ENCODE assay signal across 8 mouse cellular contexts in genomic region chr4:136071178-136071714, GRCm38 (mm10). TPM values are rescaled to one million over a fixed set of nuclear protein-coding genes. Genes with fewer than 3 reads are reported as not detected.
A peak's percentile ranks its signal among the peaks of the same experiment; 100 is the strongest.
DNase-seq lines count a peak whose midpoint lies in the region; ATAC-seq and TF ChIP-seq lines count a peak whose summit lies in the region.

No protein-coding gene starts in this region.

- no peak for TF ChIP-seq POLR2A in heart, adult 2 months (IDR thresholded peaks at IDR 0.05; ENCODE audit: insufficient read depth, low read depth, low read length)
- TF ChIP-seq POLR2A in kidney, adult 2 months (IDR thresholded peaks at IDR 0.05; ENCODE audit: low read depth, low read length): no peak

- TF ChIP-seq EP300 in heart, adult 2 months (IDR thresholded peaks at IDR 0.05; ENCODE audit: insufficient read depth, low read depth, low read length): no peak

- 0 out of 2 replicates have a peak overlapping the region, but pooled peaks have one; percentile 31 for H3K27ac ChIP-seq in embryonic facial prominence, embryonic 12.5 days
- no peak overlapping the region; the same call in 1 of the 2 replicates for H3K27ac ChIP-seq in heart, adult 2 months
- no peak overlapping the region for H3K27ac ChIP-seq in kidney, adult 2 months (ENCODE audit: insufficient read depth, low read depth, low read length)
- H3K27ac ChIP-seq in limb, embryonic 13.5 days: no peak overlapping the region
- no peak overlapping the region for H3K27ac ChIP-seq in midbrain, embryonic 16.5 days (ENCODE audit: low read length)

- H3K9me3 ChIP-seq in embryonic facial prominence, embryonic 12.5 days: no peaks in the 10 kb centered on the region
- no peaks in the 10 kb centered on the region for H3K9me3 ChIP-seq in limb, embryonic 13.5 days
- no peaks in the 10 kb centered on the region for H3K9me3 ChIP-seq in midbrain, embryonic 16.5 days (replicated peaks; ENCODE audit: control insufficient read depth, low read length, poor library complexity, severe bottlenecking)

- no peak overlapping the region for H3K9ac ChIP-seq in embryonic facial prominence, embryonic 12.5 days
- H3K9ac ChIP-seq in heart, adult 2 months (ENCODE audit: low read depth, low read length): 0 out of 2 replicates have a peak overlapping the region, but pooled peaks have one; percentile 13
- 0 out of 2 replicates have a peak overlapping the region, but pooled peaks have one; percentile 1 for H3K9ac ChIP-seq in limb, embryonic 13.5 days
- H3K9ac ChIP-seq in midbrain, embryonic 16.5 days (ENCODE audit: low read depth, low read length): no peak overlapping the region

- H3K79me2 ChIP-seq in heart, adult 2 months (replicated peaks; ENCODE audit: control insufficient read depth, insufficient read depth, low read length): no peaks in the 10 kb centered on the region

- H3K27me3 ChIP-seq in embryonic facial prominence, embryonic 12.5 days: no peaks in the 10 kb centered on the region
- no peaks in the 10 kb centered on the region for H3K27me3 ChIP-seq in heart, adult 2 months (ENCODE audit: control insufficient read depth, insufficient read depth, low read length)
- no peaks in the 10 kb centered on the region for H3K27me3 ChIP-seq in kidney, adult 2 months (replicated peaks; ENCODE audit: control insufficient read depth, insufficient read depth, low read length)
- no peaks in the 10 kb centered on the region for H3K27me3 ChIP-seq in limb, embryonic 13.5 days
- no peaks in the 10 kb centered on the region for H3K27me3 ChIP-seq in midbrain, embryonic 16.5 days (ENCODE audit: control insufficient read depth, insufficient read depth, low read depth, low read length)

- 4% methylated on average over 15 of the region's 15 CpGs for WGBS in embryonic facial prominence, embryonic 12.5 days
- WGBS in heart, adult 2 months: 4% methylated on average over 15 of the region's 15 CpGs
- 6% methylated on average over 15 of the region's 15 CpGs for WGBS in kidney, adult 2 months
- 3% methylated on average over 15 of the region's 15 CpGs for whole genome bisulfite sequencing in limb, embryonic 13.5 days
- 2% methylated on average over 15 of the region's 15 CpGs for WGBS in midbrain, embryonic 16.5 days

- peak overlapping the region; percentile 33 for H3K4me2 ChIP-seq in embryonic facial prominence, embryonic 12.5 days (replicated peaks)
- peak overlapping the region; percentile 56 for H3K4me2 ChIP-seq in limb, embryonic 13.5 days (replicated peaks)
- H3K4me2 ChIP-seq in midbrain, embryonic 16.5 days (ENCODE audit: low read length): peak overlapping the region; percentile 31

- no peak; the same call in 1 of the 2 replicates for TF ChIP-seq CTCF in heart, adult 2 months (IDR thresholded peaks at IDR 0.05)
- TF ChIP-seq CTCF in kidney, adult 2 months (conservative IDR thresholded peaks at IDR 0.05; ENCODE audit: insufficient read depth, insufficient read length, low read depth, low read length): peak; percentile 93

- H3K4me3 ChIP-seq in embryonic facial prominence, embryonic 12.5 days: no peak overlapping the region
- no peak overlapping the region for H3K4me3 ChIP-seq in heart, adult 2 months
- no peak overlapping the region for H3K4me3 ChIP-seq in kidney, adult 2 months (ENCODE audit: insufficient read depth, low read depth, low read length)
- peak overlapping the region; percentile 15; the same call in 1 of the 2 replicates for H3K4me3 ChIP-seq in limb, embryonic 13.5 days
- H3K4me3 ChIP-seq in midbrain, embryonic 16.5 days (ENCODE audit: low read depth, low read length): no peak overlapping the region

- DNase-seq in 416B (ENCODE audit: low read depth): peak; percentile 73
- peak; percentile 82 to 85 for DNase-seq in adrenal gland, postnatal 36 days
- peak; percentile 80 to 83 for DNase-seq in heart, adult 2 months
- DNase-seq in kidney, adult 2 months: peak; percentile 86
- peak; percentile 70 to 88 for DNase-seq in spleen, postnatal 10 days (ENCODE audit: low spot score in 2 of 2)

- intact Hi-C loops in heart, adult 2 months (cut with DNase I): loop anchor here (2.0 to 5.0 kb wide), 3 partner anchors 46 to 130 kb away; no protein-coding TSS in a partner anchor

- no peaks in the 10 kb centered on the region for H3K36me3 ChIP-seq in embryonic facial prominence, embryonic 12.5 days
- H3K36me3 ChIP-seq in heart, adult 2 months (ENCODE audit: control insufficient read depth, insufficient read depth, low read length): no peaks in the 10 kb centered on the region
- no peaks in the 10 kb centered on the region for H3K36me3 ChIP-seq in kidney, adult 2 months (ENCODE audit: control insufficient read depth, insufficient read depth, low read length)
- H3K36me3 ChIP-seq in limb, embryonic 13.5 days: no peaks in the 10 kb centered on the region
- H3K36me3 ChIP-seq in midbrain, embryonic 16.5 days (ENCODE audit: control insufficient read depth, insufficient read depth, low read length): no peaks in the 10 kb centered on the region

- peaks cover 13% of the 10 kb centered on the region for H3K4me1 ChIP-seq in embryonic facial prominence, embryonic 12.5 days
- H3K4me1 ChIP-seq in heart, adult 2 months (ENCODE audit: control insufficient read depth, insufficient read depth, low read length): peaks cover 7% of the 10 kb centered on the region
- H3K4me1 ChIP-seq in kidney, adult 2 months (ENCODE audit: control insufficient read depth, insufficient read depth, low read length): no peaks in the 10 kb centered on the region; the same call in 1 of the 2 replicates
- H3K4me1 ChIP-seq in limb, embryonic 13.5 days: peaks cover 18% of the 10 kb centered on the region
- H3K4me1 ChIP-seq in midbrain, embryonic 16.5 days (ENCODE audit: control insufficient read depth, insufficient read depth, low read length): peaks cover 3% of the 10 kb centered on the region

- peak; percentile 50 for ATAC-seq in embryonic facial prominence, embryonic 12.5 days (ENCODE audit: insufficient number of reproducible peaks, insufficient read depth, low FRiP score, low TSS enrichment)
- peak; percentile 63 for ATAC-seq in limb, embryonic 13.5 days (ENCODE audit: low FRiP score, low read depth)
- ATAC-seq in midbrain, embryonic 16.5 days: peak; percentile 14; the same call in 1 of the 2 replicates

RNA-seq across cellular contexts. Expression of gene Rpl11, which starts 18.0 kb away (rescaled TPM):
- 100 to 1,000 TPM; 522 to 588 TPM for total RNA-seq in adrenal gland, postnatal 36 days (2021)
- 390 and 392 TPM in 2 replicates for polyA plus RNA-seq in embryonic facial prominence, embryonic 12.5 days (2016; fragmentation: Nextera tagmentation; extraction: Ambion mirVana)
- 100 to 1,000 TPM; 259 to 288 TPM for total RNA-seq in heart, adult 2 months (2021)
- polyA plus RNA-seq in heart, adult 2 months (2012; rRNA removed): 132 and 186 TPM in 2 replicates
- 232 and 292 TPM in 2 replicates for polyA plus RNA-seq in kidney, adult 2 months (2012; rRNA removed)
- 481 and 500 TPM in 2 replicates for polyA plus RNA-seq in limb, embryonic 13.5 days (2015; fragmentation: Nextera tagmentation; extraction: Ambion mirVana)
- polyA plus RNA-seq in midbrain, embryonic 16.5 days (2015; fragmentation: Nextera tagmentation; extraction: Ambion mirVana): 245 and 251 TPM in 2 replicates

RNA-seq across cellular contexts. Expression of gene Eloa, which starts 49.7 kb away (rescaled TPM):
- total RNA-seq in adrenal gland, postnatal 36 days (2021): 10 to 100 TPM; 42.1 to 44.6 TPM
- 41.9 and 43.4 TPM in 2 replicates for polyA plus RNA-seq in embryonic facial prominence, embryonic 12.5 days (2016; fragmentation: Nextera tagmentation; extraction: Ambion mirVana)
- 10 to 100 TPM; 31.1 to 35.5 TPM for total RNA-seq in heart, adult 2 months (2021)
- polyA plus RNA-seq in heart, adult 2 months (2012; rRNA removed): 11.0 and 17.7 TPM in 2 replicates
- polyA plus RNA-seq in kidney, adult 2 months (2012; rRNA removed): 11.0 and 12.9 TPM in 2 replicates
- 41.1 and 45.1 TPM in 2 replicates for polyA plus RNA-seq in limb, embryonic 13.5 days (2015; fragmentation: Nextera tagmentation; extraction: Ambion mirVana)
- polyA plus RNA-seq in midbrain, embryonic 16.5 days (2015; fragmentation: Nextera tagmentation; extraction: Ambion mirVana): 26.7 and 28.7 TPM in 2 replicates

Comparison
In these comparisons a context has a peak if more than half of its experiments do, and no peak if none do; other contexts are left out.
1. H3K9ac ChIP-seq: peak in heart, adult 2 months (single experiment) and limb, embryonic 13.5 days (single experiment); none in embryonic facial prominence, embryonic 12.5 days (single experiment) and midbrain, embryonic 16.5 days (single experiment).
2. Peak in every context shown above with its lines, with median percentiles within 50 percentile points of each other: DNase-seq, ATAC-seq and H3K4me2 ChIP-seq.